Mouse (Mus musculus) liver, postnatal 0 days (tissue): ENCODE measurements around the gene Ffar3.

Experiments
- CTCF ChIP-seq: sonication (generic); IDR thresholded peaks from 2 replicates; pipeline ENCODE4 v1.5.1; 2016; ENCODE audit warnings: antibody characterized with exemption, low read depth
- EP300 ChIP-seq: IDR thresholded peaks from 2 replicates; pipeline ENCODE4 v1.6.1; 2016; ENCODE audit warnings: antibody characterized with exemption, low read depth, mild to moderate bottlenecking

GRCm38 (mm10) chr7:30844676-30845297, 11.2 kb downstream of the Ffar3 start:
- no peak for TF ChIP-seq CTCF
- TF ChIP-seq EP300: no peak
